Mouse (Mus musculus): ENCODE results near the gene Rnf150. TPM values are rescaled to one million over a fixed set of nuclear protein-coding genes. Genes with fewer than 3 reads are reported as not detected.

The Rnf150 gene
- total and polyA plus RNA-seq, 3 experiments, result 0.13 to 0.50 (median 0.39) TPM

DNA sequence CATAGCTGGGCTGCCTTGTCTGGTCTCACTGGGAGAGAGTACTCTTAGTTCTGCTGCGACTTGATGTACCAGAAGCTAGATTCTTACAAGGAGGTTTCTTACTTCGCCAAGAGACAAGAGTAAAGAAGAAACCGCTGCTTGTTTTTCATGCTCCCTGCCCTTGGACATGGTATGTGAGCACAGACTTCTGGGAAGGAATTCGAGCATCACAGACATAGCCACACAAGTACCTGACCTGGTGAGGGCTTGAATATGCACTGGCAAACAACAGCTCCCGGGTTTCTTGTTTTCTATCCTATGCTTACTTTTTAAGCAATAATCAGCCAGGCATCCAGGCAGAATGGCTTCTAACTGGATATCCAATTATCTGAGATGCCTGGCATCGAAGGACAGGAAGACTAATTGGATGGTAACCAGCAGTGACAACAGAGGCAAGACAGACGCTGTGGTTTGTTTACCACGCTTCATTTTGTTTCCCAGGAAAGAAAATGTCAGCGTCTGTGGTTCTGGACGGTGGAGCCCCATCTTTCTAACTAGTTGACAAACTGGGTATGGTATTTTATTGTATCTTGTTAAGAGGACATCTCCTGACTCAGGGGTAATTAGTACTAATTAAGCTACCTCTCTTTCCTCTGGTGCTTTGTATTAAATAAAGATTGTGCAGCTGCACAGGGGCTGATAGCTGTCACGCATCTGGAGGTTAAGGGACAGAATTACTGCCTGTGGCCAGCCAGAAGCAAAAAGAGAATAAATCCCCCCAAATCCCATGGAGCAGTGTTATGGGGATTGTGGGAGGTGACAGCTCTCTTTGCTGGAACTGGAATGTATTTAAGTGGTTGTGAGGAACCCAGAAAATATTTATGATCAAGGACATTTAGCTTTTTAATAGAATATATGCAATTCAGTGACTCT, 36.8 kb upstream of the Rnf150 start:
- Histone ChIP-seq H3K9ac (ENCODE audit: insufficient read depth, low read depth) (no peak overlapping the region), H3K27ac (ENCODE audit: insufficient read depth, low read depth) (no peak overlapping the region), H3K4me2 (ENCODE audit: insufficient read depth, low read depth, poor library complexity, severe bottlenecking) (no peak overlapping the region), H3K4me1 (ENCODE audit: control insufficient read depth in 1 of 2, insufficient read depth in 2 of 2) (no peaks in the 10 kb centered on the region), H3K36me3 (replicated peaks in 1 of 2; ENCODE audit: control insufficient read depth in 1 of 2, insufficient read depth in 1 of 2, low read length in 1 of 2) (no peaks in the 10 kb centered on the region), H3K27me3 (replicated peaks) (no peaks in the 10 kb centered on the region), H3K79me2 (replicated peaks; ENCODE audit: control insufficient read depth, extremely low read depth, insufficient read depth, poor library complexity, severe bottlenecking) (no peaks in the 10 kb centered on the region), H3K4me3 (replicated peaks in 1 of 3; ENCODE audit: low read depth in 2 of 3, low read length in 2 of 3, poor library complexity in 1 of 3) (no peak overlapping the region), H3K9me3 (replicated peaks; ENCODE audit: low read length) (no peaks in the 10 kb centered on the region)
- TF ChIP-seq SIN3A (IDR thresholded peaks at IDR 0.05; ENCODE audit: low read length) (no peak), NELFE (IDR thresholded peaks at IDR 0.05; ENCODE audit: low read depth, low read length) (no peak), POLR2AphosphoS2 (IDR thresholded peaks at IDR 0.05; ENCODE audit: low read depth, low read length) (no peak), MXI1 (IDR thresholded peaks at IDR 0.05; ENCODE audit: low read depth, low read length) (no peak), MEF2A (IDR thresholded peaks at IDR 0.05; ENCODE audit: borderline replicate concordance, low read depth, low read length) (no peak), TBP (conservative IDR thresholded peaks at IDR 0.05; ENCODE audit: low read depth, low read length) (no peak), ZC3H11A (IDR thresholded peaks at IDR 0.05; ENCODE audit: low read depth, low read length) (no peak), EP300 (IDR thresholded peaks at IDR 0.05; ENCODE audit: low read length) (no peak), JUN (IDR thresholded peaks at IDR 0.05; ENCODE audit: insufficient read depth, low read depth, low read length) (no peak), USF2 (conservative IDR thresholded peaks at IDR 0.05; ENCODE audit: low read depth, low read length) (no peak), HCFC1 (IDR thresholded peaks at IDR 0.05; ENCODE audit: low read depth, low read length) (no peak), MAFK (IDR thresholded peaks at IDR 0.05; ENCODE audit: insufficient replicate concordance, low read length) (no peak), CTCF (conservative IDR thresholded peaks at IDR 0.05 in 1 of 2, IDR thresholded peaks at IDR 0.05 in 1 of 2; ENCODE audit: low read depth in 2 of 2, low read length in 2 of 2) (no peak)
- dilution Hi-C loops (cut with MboI; ENCODE audit: extremely low pct_ligation_motif_present, extremely low pct_unique_long_range_greater_than_20kb, low sequenced_read_pairs), result no loop called here
- no peak for DNase-seq (ENCODE audit: extremely low read depth)
- in situ Hi-C loops (cut with MboI; ENCODE audit: low pct_ligation_motif_present, low pct_unique_long_range_greater_than_20kb, low sequenced_read_pairs), result loop anchor here (25.0 kb wide), 1 partner anchor 489 kb away; no protein-coding TSS in a partner anchor

DNA sequence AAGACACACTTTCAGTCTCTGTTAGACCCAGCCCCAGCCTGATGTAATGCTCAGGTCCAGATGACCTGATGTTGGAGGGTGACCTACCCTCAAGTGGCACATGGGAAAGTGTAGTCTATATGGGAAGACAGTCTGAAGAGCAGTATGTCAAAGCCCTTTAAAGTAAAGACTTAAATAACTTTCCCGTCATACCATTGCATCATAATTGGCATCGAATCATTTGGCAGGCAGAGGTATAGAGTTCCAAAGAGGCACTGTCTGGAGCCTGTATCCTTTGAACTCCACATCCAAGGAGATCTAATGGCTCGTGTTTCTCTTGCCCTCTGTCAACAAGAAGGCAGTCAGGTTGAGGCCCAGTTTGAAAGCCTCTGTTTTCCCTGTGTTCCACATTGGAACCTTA, 22.7 kb upstream of the Rnf150 start:
- no peak for DNase-seq (ENCODE audit: extremely low read depth)
- H3K9me3 ChIP-seq (replicated peaks; ENCODE audit: low read length), result no peaks in the 10 kb centered on the region
- no peaks in the 10 kb centered on the region for H3K79me2 ChIP-seq (replicated peaks; ENCODE audit: control insufficient read depth, extremely low read depth, insufficient read depth, poor library complexity, severe bottlenecking)
- TF ChIP-seq CTCF (conservative IDR thresholded peaks at IDR 0.05 in 1 of 2, IDR thresholded peaks at IDR 0.05 in 1 of 2; ENCODE audit: low read depth in 2 of 2, low read length in 2 of 2) (0 out of 4 replicates have a peak, but pooled peaks of 1 of the 2 experiments have one; percentile 10), BHLHE40 (IDR thresholded peaks at IDR 0.05; ENCODE audit: low read depth, low read length) (no peak), JUND (conservative IDR thresholded peaks at IDR 0.05; ENCODE audit: low read depth, low read length) (no peak)
- H3K27ac ChIP-seq (ENCODE audit: insufficient read depth, low read depth), result no peak overlapping the region
- no peak overlapping the region for H3K4me3 ChIP-seq (replicated peaks in 1 of 3; ENCODE audit: low read depth in 2 of 3, low read length in 2 of 3, poor library complexity in 1 of 3)
- H3K4me2 ChIP-seq (ENCODE audit: insufficient read depth, low read depth, poor library complexity, severe bottlenecking), result no peak overlapping the region
- in situ Hi-C loops (cut with MboI; ENCODE audit: low pct_ligation_motif_present, low pct_unique_long_range_greater_than_20kb, low sequenced_read_pairs), result loop anchor here (25.0 kb wide), 1 partner anchor 503 kb away; no protein-coding TSS in a partner anchor
- no peaks in the 10 kb centered on the region for H3K36me3 ChIP-seq (replicated peaks in 1 of 2; ENCODE audit: control insufficient read depth in 1 of 2, insufficient read depth in 1 of 2, low read length in 1 of 2)
- no peak overlapping the region for H3K9ac ChIP-seq (ENCODE audit: insufficient read depth, low read depth)
- dilution Hi-C loops (cut with MboI; ENCODE audit: extremely low pct_ligation_motif_present, extremely low pct_unique_long_range_greater_than_20kb, low sequenced_read_pairs), result no loop called here
- peaks cover 6 to 19% of the 10 kb centered on the region in 2 experiments for H3K4me1 ChIP-seq (ENCODE audit: control insufficient read depth in 1 of 2, insufficient read depth in 2 of 2)
- no peaks in the 10 kb centered on the region for H3K27me3 ChIP-seq (replicated peaks)

Measured in CH12.LX (cell line).